Mouse (Mus musculus) hindbrain, embryonic 12.5 days (tissue): ENCODE data around the gene Zfp791. TPM values are rescaled to one million over a fixed set of nuclear protein-coding genes. Genes with fewer than 3 reads are reported as not detected.

ENCODE experiments used
- ATAC-seq: fragments of 200-750 bp; cut with Nextera tagmentation; 2 replicates; pipeline ENCODE4 v1.8.0; 2017; ENCODE audit warnings: moderate TSS enrichment; ENCODE audit not compliant: low FRiP score
- H3K27ac ChIP-seq: fragments of 300-500 bp; sonication (generic); 2 replicates; pipeline ENCODE4 v1.5.1; 2016; ENCODE audit warnings: mild to moderate bottlenecking
- H3K27me3 ChIP-seq: fragments of 300-500 bp; sonication (generic); 2 replicates; pipeline ENCODE4 v1.6.1; 2016; ENCODE audit warnings: mild to moderate bottlenecking
- H3K36me3 ChIP-seq: fragments of 300-500 bp; sonication (generic); 2 replicates; pipeline ENCODE4 v1.6.1; 2016; ENCODE audit warnings: mild to moderate bottlenecking
- H3K4me1 ChIP-seq: fragments of 300-500 bp; sonication (generic); 2 replicates; pipeline ENCODE4 v1.6.1; 2016
- H3K4me2 ChIP-seq: fragments of 300-500 bp; sonication (generic); replicated peaks from 2 replicates; pipeline ENCODE4 v1.6.1; 2016; ENCODE audit warnings: mild to moderate bottlenecking
- H3K4me3 ChIP-seq: fragments of 300-500 bp; sonication (generic); 2 replicates; pipeline ENCODE4 v1.5.1; 2016; ENCODE audit warnings: mild to moderate bottlenecking
- H3K9ac ChIP-seq: fragments of 300-500 bp; sonication (generic); 2 replicates; pipeline ENCODE4 v1.6.1; 2016; ENCODE audit warnings: mild to moderate bottlenecking, moderate library complexity
- H3K9me3 ChIP-seq: fragments of 300-500 bp; sonication (generic); replicated peaks from 2 replicates; pipeline ENCODE4 v1.6.1; 2016; ENCODE audit warnings: mild to moderate bottlenecking
- WGBS: fragments of 180-500 bp; shearing (Covaris S2); methylation state at CpG from one replicate; pipeline ENCODE4 v1.1.7; 2016; 5-methylcytosine and 5-hydroxymethylcytosine counted together
- microRNA-seq: library from miRNA; unstranded; fragments of <30 nt; microRNA quantifications from one replicate; pipeline ENCODE4, GENCODE M21; 2017
- polyA plus RNA-seq: library from polyadenylated mRNA; unstranded; fragments of >200 nt; fragmentation: Nextera tagmentation; extraction: Ambion mirVana; gene quantifications from 2 replicates; pipeline ENCODE4 v1.2.1, GENCODE M21; 2016

Zfp791 gene
- polyA plus RNA-seq, 1 experiment from 2014 or later, result 2.7 TPM

- no peaks in the 10 kb centered on the region for H3K9me3 ChIP-seq
- no peaks in the 10 kb centered on the region for H3K27me3 ChIP-seq
- no peak overlapping the region for H3K9ac ChIP-seq
- WGBS, result 91% methylated on average over 2 of the region's 2 CpGs
- H3K4me3 ChIP-seq, result no peak overlapping the region
- peaks cover 40% of the 10 kb centered on the region for H3K36me3 ChIP-seq
- H3K27ac ChIP-seq, result no peak overlapping the region
- no peak for ATAC-seq
- H3K4me2 ChIP-seq, result no peak overlapping the region
- H3K4me1 ChIP-seq, result peaks cover 10% of the 10 kb centered on the region
These were observed 55.7 kb downstream of the Zfp791 start for GRCm38 (mm10) chr8:85067155-85067554.

- WGBS, result 56% methylated on average over 2 of the region's 2 CpGs
- peaks cover 21% of the 10 kb centered on the region for H3K4me1 ChIP-seq
- no peaks in the 10 kb centered on the region for H3K9me3 ChIP-seq
- no peak overlapping the region for H3K27ac ChIP-seq
- H3K27me3 ChIP-seq, result no peaks in the 10 kb centered on the region
- no peak overlapping the region for H3K4me3 ChIP-seq
- H3K36me3 ChIP-seq, result peaks cover 42% of the 10 kb centered on the region
- no peak overlapping the region for H3K4me2 ChIP-seq
- H3K9ac ChIP-seq, result no peak overlapping the region
- no peak for ATAC-seq
These were observed 57.7 kb downstream of the Zfp791 start for GRCm38 (mm10) chr8:85065213-85065612.

DNA sequence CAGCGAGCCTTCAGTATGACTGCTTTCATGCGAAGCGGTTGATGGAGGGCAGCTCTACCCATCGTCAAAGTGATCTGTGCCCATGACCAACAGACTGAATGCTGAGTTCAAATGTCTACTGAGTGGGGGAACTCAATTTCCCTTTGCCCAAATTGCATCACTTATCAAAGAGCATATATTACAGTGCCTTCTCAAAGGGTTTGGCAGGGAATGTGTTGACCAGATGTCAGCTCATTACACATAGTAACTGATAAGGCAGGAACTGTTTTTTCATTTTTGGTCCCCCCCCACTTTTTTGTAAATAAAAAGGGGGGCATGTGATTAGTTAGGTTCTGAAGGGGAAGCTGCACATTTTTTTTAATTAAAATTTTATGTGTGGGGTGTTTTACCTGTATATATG lies 60.3 kb downstream of the Zfp791 start:
- no peak overlapping the region for H3K27ac ChIP-seq
- no peaks in the 10 kb centered on the region for H3K9me3 ChIP-seq
- no peak overlapping the region for H3K9ac ChIP-seq
- peaks cover 21% of the 10 kb centered on the region for H3K4me1 ChIP-seq
- H3K4me2 ChIP-seq, result no peak overlapping the region
- no peaks in the 10 kb centered on the region for H3K27me3 ChIP-seq
- no peak overlapping the region for H3K4me3 ChIP-seq
- WGBS, result 94% methylated on average over 4 of the region's 4 CpGs
- peaks cover 27% of the 10 kb centered on the region for H3K36me3 ChIP-seq
- ATAC-seq, result no peak

DNA sequence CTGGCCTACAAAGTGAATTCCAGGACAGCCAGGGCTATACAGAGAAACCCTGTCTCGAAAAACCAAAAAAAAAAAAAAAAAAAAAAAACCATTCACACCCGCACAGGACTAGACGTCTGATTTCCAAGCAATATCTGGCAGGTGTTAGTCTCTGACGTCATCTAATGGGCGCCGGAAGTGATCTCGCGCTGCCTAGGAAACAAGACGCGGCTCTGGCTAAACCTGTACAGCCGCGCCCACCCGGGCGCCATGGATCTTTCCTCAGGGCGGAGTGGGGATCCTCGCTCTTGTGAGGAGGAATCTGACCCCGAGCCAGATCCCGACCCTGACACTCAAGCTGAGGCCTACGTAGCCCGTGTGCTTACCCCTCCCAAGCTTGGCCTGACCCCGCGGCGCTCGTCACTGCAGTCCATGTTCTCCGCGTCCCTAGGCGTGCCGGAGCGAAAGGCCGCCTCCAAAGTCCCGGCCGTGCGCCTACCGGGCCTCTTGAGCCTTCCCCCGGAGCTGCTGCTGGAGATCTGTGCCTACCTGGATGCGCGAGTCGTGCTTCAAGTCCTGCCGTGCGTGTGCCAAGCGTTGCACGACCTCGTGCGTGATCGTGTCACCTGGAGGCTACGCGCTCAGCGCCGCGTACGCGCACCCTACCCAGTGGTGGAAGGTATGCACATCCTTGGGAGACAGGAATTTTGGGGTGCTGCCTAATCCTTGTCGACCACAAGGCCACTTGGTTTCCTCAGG lies 62.8 kb downstream of the Zfp791 start, which contains the start of gene Fbxw9:
Gene Fbxw9, plus strand, starts transcription at position 177 of the 738 bp plus-strand sequence.
- peak within 1 kb of the TSS; percentile 76 for H3K4me3 ChIP-seq
- WGBS, result 1% methylated on average over 53 of the region's 53 CpGs
- peak within 1 kb of the TSS; percentile 94 for H3K4me2 ChIP-seq
- H3K27ac ChIP-seq, result peak within 1 kb of the TSS; percentile 26; the same call in 1 of the 2 replicates
- H3K9me3 ChIP-seq, result no peaks in the 10 kb centered on the region
- peak; percentile 89 for ATAC-seq
- peaks cover 28% of the 10 kb centered on the region for H3K36me3 ChIP-seq
- H3K9ac ChIP-seq, result peak within 1 kb of the TSS; percentile 80
- no peaks in the 10 kb centered on the region for H3K27me3 ChIP-seq
- peaks cover 21% of the 10 kb centered on the region for H3K4me1 ChIP-seq

Small RNA genes within 50 kb of the gene (microRNA-seq; reads per million reads assigned to microRNA genes)
- gene Gm23388, result 4.6 reads per million, percentile 11 among the genes with 10 or more reads in this experiment
- gene Mir7070, result 1.9 reads per million

Other genes starting within 250 kb of the Zfp791 start
- gene Gcdh, start 229.2 kb downstream of the Zfp791 start, polyA plus RNA-seq, result 32.8 and 35.0 TPM in 2 replicates
- gene Klf1, start 221.2 kb downstream of the Zfp791 start, polyA plus RNA-seq, result 3.7 and 4.2 TPM in 2 replicates
- gene Dnase2a, start 214.5 kb downstream of the Zfp791 start, polyA plus RNA-seq, result 7.6 and 8.6 TPM in 2 replicates
- gene Mast1, start 185.7 kb downstream of the Zfp791 start, polyA plus RNA-seq, result 36.8 and 37.9 TPM in 2 replicates
- 1.5 and 1.6 TPM in 2 replicates for gene Rtbdn, start 176.1 kb downstream of the Zfp791 start, polyA plus RNA-seq
- gene Gm49661, start 153.7 kb downstream of the Zfp791 start, polyA plus RNA-seq, result not detected in 2 replicates
- 1,088 and 1,187 TPM in 2 replicates for gene Prdx2, start 153.5 kb downstream of the Zfp791 start, polyA plus RNA-seq
- 77.4 and 77.9 TPM in 2 replicates for gene Rnaseh2a, start 153.3 kb downstream of the Zfp791 start, polyA plus RNA-seq
- 6.0 and 7.5 TPM in 2 replicates for gene Junb, start 144.4 kb downstream of the Zfp791 start, polyA plus RNA-seq
- gene Hook2, start 132.5 kb downstream of the Zfp791 start, polyA plus RNA-seq, result 16.3 and 18.7 TPM in 2 replicates
- not detected in 2 replicates for gene Best2, start 108.6 kb downstream of the Zfp791 start, polyA plus RNA-seq
- 127 and 128 TPM in 2 replicates for gene Asna1, start 97.8 kb downstream of the Zfp791 start, polyA plus RNA-seq
- 162 and 174 TPM in 2 replicates for gene Trir, start 96.3 kb downstream of the Zfp791 start, polyA plus RNA-seq
- 41.3 and 41.9 TPM in 2 replicates for gene Tnpo2, start 86.2 kb downstream of the Zfp791 start, polyA plus RNA-seq
- gene Fbxw9, start 63.0 kb downstream of the Zfp791 start, polyA plus RNA-seq, result 42.4 and 43.6 TPM in 2 replicates
- gene Gm5741, start 55.1 kb downstream of the Zfp791 start, polyA plus RNA-seq, result 0.85 and 1.2 TPM in 2 replicates
- 69.2 and 76.9 TPM in 2 replicates for gene Dhps, start 51.3 kb downstream of the Zfp791 start, polyA plus RNA-seq
- 93.6 and 108 TPM in 2 replicates for gene Wdr83os, start 42.4 kb downstream of the Zfp791 start, polyA plus RNA-seq
- gene Wdr83, start 41.8 kb downstream of the Zfp791 start, polyA plus RNA-seq, result 46.0 and 48.4 TPM in 2 replicates
- 19.7 and 22.4 TPM in 2 replicates for gene Man2b1, start 39.8 kb downstream of the Zfp791 start, polyA plus RNA-seq
- gene Cks1brt, start 28.8 kb upstream of the Zfp791 start, polyA plus RNA-seq, result 0.09 TPM in 1 of 2 replicates, not detected in the other
- not detected in 2 replicates for gene Olfr371, start 102.9 kb upstream of the Zfp791 start, polyA plus RNA-seq
- 82.1 and 86.0 TPM in 2 replicates for gene Orc6, start 176.5 kb upstream of the Zfp791 start, polyA plus RNA-seq
- 168 and 179 TPM in 2 replicates for gene Vps35, start 176.7 kb upstream of the Zfp791 start, polyA plus RNA-seq